Mouse (Mus musculus) adrenal gland, adult (tissue): Measurements from ENCODE around the gene Snapin.

ENCODE experiments used
- DNase-seq, 2 experiments: peaks; one replicate each; pipeline ENCODE4 v3.0.0; 2022 to 2023; ENCODE audit warnings: low spot score in 1 of 2; ENCODE audit not compliant: inconsistent age in 2 of 2

Snapin gene

DNA sequence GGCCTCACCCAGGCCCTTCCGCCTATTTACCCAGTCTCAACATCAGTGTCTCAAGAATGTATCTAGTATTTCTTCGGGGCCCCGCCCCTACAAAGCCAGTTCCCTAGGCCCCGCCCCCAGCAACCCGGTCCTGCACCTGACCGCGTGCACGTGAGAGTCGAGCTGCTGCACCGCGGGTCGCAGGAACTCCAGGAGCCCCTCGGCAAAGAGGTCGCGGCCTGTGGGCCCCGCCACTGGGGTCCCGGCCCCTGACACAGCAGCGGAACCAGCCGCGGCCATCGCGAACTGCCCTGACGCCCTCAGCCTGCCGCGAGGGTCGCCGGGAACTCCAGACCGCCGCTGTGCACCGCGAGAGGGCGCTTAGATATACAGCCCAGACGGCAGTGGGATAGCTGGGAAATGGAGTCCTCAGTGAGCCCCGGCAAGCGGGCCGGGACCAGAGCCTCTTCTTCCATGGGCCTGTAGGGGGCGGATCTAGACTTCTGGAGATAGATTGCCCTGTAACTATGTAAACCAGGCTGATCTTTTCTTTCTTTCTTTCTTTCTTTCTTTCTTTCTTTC lies at the start of gene Snapin:
Snapin (minus strand) TSS at position 338 of the 561 bp plus-strand sequence.
- DNase-seq, result peak; percentile 96 to 99

DNA sequence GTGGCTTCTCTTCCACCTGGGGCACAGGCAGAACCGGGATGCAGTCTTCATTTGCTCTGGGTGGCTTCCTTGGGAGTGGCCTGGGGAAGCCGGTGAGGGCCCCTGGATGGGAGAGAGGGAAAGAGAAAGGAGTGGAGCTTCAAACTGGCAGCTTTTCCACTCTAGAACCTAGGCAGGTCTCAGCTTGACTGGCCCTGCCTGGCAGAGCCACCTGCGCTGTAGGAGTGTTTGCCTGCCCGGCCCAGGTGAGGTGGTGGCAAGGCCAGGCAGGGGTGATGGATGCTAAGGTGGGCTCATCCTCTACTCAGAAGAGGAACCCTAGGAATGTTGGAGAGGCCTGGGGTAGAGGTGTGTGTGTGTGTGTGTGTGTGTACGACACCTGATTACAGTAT lies 47.1 kb upstream of the Snapin start:
- no peak for DNase-seq

DNA sequence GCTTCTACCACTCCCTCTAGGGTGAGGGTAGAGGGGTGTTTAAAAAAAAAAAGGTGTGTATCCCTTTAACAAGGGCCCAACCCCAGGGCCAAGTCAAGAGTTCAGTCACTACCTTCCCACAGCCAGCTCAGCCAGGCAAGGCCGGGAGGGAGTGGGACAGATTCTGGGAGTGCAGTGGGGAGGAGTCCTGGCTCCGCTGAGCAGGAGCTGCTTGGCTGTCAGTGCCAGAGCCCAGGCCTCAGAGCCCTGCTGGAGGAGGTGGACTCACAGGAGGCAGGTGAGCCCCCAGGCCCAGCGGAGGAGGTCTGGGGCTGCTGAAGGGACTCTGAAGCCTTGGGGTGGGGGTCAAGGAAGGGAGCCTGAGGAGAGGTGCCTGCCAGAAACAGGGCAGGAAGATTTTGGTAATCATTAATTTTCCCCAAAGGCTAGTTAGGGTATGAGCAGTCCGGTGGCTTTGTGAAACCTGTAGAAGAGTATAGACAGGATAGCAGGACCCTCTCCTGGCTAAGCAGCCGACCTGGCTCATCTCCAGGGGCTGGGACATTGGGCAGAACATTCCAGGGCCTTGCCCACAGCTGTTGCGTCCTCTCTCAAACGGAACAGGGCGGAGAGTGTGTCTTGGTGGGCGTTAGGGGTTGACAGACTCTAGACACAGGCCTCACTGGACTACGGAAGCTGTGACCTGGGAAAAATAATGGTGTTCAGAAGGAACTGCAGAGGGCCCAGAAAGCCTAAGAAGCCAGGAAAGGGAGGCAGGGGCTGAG lies 46.5 kb upstream of the Snapin start, which contains the start of gene S100a16:
S100a16 (plus strand) TSS at position 114 of the 764 bp plus-strand sequence.
- peak; percentile 76 to 90 for DNase-seq

DNA sequence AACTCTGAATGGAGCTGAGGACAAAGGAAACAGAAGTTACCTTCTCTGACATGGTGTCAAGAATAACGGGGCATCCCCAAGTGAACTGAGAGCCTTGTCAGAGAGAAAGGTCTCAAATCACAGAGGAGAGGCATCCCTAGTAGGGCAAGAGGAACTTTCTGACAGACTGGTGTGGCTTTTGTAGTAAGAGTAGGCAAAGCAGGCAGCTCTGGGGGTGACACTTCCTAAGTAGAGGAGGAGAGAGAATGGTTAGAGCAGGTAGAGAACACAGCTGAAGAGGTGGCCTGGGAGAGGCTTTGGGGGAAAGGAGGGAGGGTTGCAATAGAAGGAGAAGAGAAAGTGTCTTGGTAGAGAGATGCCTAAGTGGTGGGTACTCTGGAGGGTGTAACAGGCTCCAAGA lies 44.6 kb upstream of the Snapin start:
- no peak for DNase-seq

DNA sequence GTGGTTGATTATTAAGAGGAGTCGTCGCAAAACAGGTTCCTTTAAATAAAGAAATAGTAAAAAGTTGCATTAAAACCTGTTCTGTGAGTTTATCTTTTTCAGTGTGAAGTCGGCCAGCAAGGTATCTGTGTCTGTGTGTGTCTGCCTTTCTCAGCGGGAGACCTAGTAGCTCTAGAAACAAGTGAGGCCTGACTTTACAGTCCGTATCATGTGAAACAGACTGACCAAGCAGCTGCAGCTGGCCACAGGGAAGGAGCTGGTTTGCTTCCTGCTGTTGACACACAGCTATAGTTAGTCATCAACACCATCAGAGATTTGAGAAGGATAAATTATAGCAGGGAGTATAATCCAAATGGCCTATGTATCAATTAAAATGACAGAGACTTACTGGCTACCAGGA lies 40.9 kb upstream of the Snapin start:
- no peak for DNase-seq

DNA sequence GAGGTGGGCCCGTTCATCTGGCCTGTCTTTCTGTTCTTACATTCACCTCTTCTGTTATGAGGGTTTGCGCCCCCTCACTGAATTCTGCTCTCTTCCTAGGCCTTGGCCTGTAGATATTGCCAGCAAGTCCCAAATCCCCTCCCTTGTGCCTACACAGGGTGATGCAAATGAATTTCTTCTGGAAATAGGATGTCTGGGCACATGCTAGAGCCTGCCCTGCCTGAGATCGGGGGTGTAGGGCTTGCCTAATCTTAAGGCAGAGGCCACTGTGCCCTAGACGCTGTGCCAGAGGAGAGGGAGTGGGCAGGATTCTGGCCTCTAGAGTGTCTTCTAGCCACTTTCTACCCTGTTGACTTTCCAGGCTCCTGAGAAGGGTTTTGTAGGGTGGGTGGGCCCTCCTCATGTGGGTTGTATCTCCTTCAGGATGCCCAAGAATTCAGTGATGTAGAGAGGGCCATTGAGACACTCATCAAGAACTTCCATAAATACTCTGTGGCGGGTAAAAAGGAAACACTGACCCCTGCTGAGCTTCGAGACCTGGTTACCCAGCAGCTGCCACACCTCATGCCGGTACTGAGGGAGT lies 36.5 kb upstream of the Snapin start:
- no peak for DNase-seq

DNA sequence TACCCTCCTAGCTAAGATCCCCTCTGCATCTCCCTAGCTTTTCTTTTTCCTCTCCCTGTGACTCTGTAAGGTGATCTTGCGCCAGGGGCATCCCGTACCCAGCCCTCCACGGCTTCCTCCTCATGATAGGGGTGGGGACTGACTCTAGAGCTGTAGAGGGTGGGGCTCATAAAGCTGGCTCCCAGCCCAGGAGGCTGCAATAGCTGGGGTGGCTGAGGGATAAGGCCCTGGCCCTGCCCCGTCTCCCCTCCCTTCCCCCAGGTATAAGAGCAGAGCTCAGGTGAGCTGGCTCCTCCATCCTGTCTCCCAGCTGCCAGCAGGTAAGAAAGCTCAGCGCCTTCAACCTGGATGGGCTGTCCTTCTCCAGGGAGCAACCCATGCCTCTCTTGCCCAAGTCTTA lies 35.7 kb upstream of the Snapin start, which contains the start of gene S100a14:
S100a14 (plus strand) TSS at position 277 of the 400 bp plus-strand sequence.
- DNase-seq, result no peak

DNA sequence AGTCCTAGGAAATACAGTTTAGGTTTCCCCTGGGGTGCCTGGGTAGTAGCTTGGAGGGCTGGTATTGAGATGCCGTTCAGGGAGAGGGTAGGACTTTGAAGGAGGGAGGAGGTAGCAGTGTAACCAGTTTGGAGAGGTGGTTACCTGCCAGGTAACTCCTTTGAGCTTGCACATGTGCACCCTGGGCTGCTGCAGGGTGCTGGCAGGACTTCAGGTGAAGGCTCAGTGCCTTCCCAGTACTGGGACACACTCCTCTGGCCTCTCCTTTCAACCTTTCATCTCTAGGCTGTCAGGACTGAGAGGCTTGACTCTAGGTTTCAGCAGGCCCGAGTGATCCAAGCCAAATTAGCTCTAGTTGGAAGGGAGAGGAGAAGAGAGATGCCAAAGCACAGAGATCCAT lies 35.2 kb upstream of the Snapin start:
- DNase-seq, result no peak

DNA sequence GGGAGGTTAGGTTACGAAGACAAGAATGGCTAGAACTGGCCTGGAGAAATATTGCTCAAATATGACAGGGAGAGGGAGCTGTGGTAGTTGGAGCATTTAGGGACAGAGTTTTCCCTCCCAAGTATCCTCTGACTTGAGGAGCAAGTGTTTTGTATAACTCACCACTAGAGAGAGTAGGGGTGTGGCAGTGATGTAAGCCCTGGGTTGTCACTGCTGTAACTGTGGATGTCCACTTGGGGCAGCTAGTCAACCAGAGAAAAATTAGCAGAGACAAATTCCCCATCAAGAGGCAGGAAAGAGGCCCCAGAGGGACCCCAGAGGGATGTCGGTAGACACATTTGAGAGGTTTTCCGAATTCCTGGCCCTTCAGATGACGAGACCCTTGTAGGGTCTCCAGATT lies 34.6 kb upstream of the Snapin start:
- peak; percentile 49 to 83 for DNase-seq

DNA sequence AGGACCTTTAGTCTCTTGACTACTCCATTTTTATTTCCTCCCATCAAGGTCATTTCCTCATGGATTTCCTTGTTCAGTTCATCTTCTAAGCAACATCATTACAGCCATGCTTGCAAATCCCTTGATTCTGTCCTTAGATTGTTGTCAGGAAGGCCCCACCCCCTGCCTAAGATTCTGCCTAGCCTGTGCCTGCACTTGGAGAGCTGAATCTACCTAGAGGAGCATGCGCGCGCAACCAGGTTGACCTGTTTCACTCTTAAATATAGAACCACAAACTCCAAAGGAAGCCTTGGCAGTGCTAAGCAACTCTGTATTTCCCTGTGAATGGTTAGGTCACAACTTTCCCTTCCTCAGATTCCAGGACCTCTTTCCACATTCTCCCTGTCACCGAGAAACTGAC lies 26.9 kb upstream of the Snapin start:
- no peak for DNase-seq

DNA sequence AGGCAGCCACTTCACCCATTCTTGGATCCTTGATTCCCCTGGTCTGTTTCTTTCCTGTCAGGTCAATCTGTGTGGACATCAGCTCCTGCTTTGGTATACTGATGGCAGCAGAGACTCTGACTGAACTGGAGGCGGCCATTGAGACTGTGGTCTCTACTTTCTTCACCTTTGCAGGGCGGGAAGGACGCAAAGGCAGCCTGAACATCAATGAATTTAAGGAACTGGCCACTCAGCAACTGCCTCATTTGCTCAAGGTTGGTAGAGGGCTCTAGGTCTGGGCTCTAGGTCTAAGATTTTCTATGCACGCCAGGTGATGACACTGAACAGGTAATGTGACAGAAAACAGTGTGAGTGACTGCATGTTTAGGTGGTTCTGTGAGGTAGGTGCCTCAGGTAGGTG lies 25.0 kb upstream of the Snapin start:
- DNase-seq, result no peak

DNA sequence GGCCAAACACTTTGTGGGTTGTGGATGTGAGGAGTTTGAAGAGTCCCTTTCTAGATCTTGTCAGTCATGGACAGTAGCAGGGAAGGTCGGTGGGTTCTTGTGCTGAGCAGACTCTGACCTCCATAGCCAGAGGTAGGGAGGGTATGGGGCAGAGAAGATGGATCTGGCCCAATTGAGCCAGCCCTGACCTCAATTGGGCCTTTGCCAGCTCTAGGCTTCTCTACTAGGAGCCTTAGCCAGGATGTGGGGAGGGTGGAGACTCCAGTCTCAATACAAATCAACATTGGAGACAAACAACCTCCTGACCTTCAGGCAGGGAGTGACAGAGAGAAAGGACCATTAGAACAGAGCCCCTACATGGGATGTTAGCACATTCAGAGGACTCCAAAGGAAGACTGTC lies 24.4 kb upstream of the Snapin start:
- peak in 1 of 2 experiments; percentile 42 for DNase-seq

DNA sequence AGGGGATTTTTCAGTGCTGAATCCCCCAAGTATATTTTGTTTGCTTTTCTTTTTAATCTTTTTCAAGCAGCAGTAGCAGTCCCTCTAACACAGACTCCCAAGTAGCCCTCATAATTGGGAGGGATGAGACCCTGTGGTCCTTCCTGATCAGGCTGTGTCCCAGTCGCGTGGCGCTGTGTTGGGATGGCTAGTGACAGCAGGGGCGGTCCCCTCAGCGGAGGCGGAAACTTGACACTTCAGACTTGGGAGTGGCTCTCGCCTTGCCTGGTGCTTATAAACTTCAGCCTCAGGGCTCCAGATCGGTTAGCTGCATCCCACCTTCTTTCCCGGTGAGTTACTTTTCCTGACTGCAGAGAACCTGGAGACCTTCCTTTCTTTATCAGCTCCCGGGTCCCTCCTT lies 23.9 kb upstream of the Snapin start:
- peak; percentile 80 to 90 for DNase-seq

DNA sequence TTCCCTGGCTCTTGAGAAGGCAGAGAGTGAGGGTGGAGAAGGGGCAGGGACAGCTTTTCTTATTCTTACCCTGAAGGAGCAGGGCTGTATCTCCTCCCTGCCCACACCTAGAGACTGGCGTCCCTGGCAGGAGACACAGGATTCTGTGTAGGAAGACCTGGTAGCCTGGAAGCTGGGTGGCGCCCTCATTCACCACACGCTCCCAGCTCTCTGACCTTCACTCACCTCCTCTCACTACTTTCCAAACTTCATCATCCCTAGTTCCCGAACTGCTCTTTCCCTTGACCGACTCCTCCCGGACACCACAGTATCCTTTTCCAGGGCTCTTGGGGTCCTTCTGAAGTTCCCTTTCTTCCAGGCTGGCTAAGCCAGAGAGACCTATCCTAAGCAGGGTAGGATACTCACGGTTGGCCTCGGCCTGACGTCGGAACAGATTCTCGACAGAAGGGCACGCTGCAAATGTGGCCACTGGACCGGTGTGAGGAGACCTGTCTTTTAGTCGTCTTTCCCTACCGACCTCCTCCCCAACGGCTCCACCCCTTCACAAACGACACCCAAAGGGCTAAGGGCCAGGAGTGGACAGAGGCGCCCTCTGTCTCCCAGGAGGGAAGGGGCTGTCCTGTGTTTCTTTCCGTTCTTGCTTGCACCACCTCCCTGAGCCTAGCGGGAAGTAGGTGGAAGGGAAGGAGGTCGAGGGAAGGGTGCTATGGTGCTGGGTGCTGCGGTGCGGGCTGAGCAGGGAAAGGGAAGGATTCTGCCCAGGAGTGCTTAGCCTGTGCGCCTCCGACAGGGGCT lies 23.2 kb upstream of the Snapin start, which contains the start of the genes S100a1 and S100a13:
S100a1 (minus strand) TSS at position 597 of the 795 bp plus-strand sequence.
S100a13 (plus strand) TSS at position 640 of the 795 bp plus-strand sequence.
- peak; percentile 86 to 94 for DNase-seq

DNA sequence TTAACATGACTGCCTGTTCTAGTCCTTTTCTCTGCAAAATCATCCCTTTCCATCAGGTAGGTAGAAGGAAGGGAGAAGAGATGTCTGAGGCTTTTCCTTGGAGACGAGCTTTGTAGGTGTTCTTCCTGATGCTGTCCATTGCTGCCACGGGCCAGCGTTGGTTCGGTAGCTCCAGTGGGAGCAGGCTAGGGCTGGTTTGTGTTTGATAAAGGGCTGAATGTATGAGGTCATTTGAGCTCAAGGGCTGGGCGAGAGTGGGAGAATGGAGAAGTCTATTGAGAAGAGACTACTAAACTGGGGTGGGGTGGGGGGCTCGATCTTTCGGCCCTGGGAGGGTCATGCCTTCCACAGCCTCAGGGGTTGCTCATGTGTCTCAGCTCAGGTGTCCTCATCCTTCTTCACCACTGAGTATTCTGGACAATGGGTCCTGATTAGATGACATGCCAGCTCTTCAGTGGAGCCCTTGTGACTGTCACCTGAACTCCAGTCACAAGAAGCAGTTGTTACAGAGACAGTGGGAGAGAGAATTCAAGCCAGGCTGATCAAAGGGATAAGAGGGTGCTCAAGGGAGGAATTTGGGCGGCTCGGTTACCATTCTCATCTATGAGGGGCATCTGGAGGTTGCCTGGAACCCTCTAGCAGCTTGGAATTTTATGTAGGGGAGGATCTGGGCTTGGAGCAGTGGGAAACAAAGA lies 22.3 kb upstream of the Snapin start:
- no peak for DNase-seq

DNA sequence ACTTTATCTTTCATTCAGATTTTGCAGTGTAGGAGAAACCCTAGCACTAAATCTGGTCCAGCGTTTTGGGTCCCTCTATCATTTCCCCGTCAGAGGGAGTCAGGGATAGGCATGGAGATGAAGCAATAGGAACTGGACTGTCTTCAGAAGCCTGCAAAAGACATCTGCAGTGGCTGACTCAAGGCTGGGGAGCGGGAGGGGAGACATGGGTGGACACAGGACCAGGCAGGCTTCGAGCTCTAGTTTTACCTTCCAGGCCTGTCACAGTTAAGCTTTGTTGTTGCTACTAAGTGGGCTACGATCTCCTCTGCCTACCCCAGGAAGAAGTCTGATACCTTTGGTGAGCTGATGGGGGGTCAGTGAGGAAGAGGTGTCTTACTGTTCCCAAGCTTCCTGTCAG lies 21.4 kb upstream of the Snapin start:
- DNase-seq, result no peak

DNA sequence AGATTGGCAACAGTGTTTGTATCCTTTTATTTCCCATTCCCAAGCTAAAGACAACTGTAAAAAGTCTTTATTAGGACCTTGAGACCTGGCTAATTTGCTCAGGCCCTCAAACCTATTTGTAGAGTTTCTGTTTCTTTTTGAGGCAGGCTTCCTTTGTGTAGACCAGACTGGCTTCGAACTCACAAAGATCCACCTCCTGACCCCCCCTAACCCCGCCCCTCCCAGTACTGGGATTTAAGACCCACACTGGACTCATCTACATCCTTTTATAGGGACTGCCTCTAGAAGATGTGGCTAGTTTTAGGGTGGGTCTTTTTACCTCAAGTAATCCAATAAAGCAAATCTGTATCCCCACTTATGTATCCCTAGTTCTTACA lies 18.9 kb upstream of the Snapin start:
- DNase-seq, result no peak

DNA sequence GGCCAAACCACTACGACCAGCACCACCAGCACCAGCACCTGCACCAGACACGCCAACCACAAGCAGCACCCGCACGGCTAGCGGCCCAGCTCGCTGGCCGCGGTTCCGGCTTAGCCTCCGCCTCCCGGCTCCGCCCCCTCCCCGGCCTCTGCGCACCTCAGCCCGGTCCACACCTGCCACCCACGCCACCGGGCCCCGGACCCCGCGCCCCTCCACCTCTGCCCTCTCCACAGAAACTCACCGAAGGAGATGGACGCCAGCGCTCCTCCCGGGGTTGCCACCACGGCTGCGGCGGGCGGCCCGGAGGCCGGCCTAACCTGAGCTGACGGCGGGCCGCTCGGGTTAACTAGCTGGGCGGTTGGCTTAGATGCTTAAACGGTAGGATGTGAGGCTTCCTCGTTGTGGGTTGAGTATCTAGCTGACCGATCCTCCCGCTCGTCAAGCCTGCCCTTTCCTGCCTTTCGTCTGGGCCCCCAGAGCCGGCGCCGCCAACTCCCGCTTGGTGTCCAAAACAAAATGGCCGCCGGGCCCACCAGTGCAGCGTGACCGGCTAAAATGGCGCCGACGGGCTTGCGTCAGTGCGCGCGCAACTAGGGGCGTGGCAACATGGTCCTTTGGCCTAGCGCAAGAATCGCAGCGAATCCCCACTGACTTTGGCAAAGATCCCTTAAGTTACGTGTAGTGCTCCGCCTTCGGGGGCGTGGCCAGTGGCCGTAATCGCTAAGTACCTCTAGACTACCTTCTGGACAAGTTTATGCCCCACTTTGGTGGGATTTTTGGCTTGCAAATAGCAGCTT lies 18.3 kb upstream of the Snapin start, which contains the start of gene Chtop:
Chtop (minus strand) TSS at position 549 of the 797 bp plus-strand sequence.
- DNase-seq, result peak; percentile 99 to 100

DNA sequence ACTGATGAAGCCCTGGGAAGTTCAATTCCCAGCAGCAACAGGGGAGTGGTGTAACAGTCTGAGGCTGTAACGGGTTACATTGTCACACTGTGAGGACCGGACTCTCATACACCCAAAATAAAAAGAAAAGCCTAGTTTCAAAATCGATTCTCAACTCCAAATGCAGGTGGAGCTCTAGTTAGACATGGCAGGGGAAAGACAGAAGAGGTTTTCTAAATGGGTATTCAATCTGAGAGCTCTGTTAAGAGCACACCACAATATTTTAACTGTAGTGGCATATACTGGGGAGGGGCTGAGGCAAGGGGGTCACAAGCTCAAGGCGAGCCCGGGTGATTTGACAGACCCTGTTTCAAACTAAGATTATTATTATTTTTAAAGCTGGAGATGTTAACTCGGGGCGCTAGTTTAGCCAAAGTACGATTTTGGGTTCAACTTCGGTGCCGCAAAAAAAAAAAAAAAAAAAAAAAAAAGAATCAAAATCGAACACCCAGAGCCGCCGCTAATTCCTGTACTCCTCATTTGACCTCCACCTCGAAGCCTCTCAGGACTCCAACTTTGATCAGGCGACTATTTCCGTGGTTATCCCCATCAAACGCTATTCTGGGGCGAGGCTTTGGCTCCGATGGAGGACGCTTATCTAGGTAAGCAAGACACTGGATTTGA lies 17.6 kb upstream of the Snapin start:
- DNase-seq, result peak in 1 of 2 experiments; percentile 46
